Mouse (Mus musculus): ENCODE measurements around the gene Rsph3b. TPM values are rescaled to one million over a fixed set of nuclear protein-coding genes. Genes with fewer than 3 reads are reported as not detected.

Gene Rsph3b
- polyA plus RNA-seq, 1 experiment from 2014 or later, result 57.5 TPM

DNA sequence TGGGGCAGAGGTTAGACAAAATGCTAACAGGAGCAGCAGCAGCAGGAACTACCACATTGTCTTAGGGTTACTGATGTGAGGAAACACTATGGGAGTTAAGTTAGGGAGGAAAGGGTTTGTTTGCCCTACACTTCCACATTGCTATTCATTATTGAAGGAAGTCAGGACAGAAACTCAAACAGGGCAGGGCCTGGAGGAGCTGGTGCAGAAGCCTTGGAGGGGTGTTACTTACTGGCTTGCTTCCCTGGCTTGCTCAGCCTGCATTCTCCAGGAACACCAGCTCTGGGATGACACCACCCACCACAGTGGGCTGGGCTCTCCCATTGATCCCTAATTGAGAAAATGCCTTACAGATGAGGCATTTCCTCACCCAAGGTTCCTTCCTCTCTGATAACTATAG is 79.7 kb downstream of the Rsph3b start:
- CTCF ChIA-PET, result interaction anchor here (0.8 to 1.6 kb wide), 5 partner anchors 12 to 25 kb away, joined by 3 to 5 read pairs (median 4); no protein-coding TSS in a partner anchor
- H3K27me3 ChIP-seq, result no peaks in the 10 kb centered on the region
- POLR2A ChIA-PET, result interaction anchor here (1.0 kb wide), 1 partner anchor 21 kb away, joined by 3 read pairs; no protein-coding TSS in a partner anchor
- DNase-seq (ENCODE audit: low read depth, low spot score) (no peak), ATAC-seq (no peak)
- no peak for TF ChIP-seq CTCF (IDR thresholded peaks at IDR 0.05)
- in situ Hi-C loops (cut with MboI; ENCODE audit: low pct_unique_long_range_greater_than_20kb), result loop anchor here (25.0 kb wide), 1 partner anchor 1993 kb away; no protein-coding TSS in a partner anchor

DNA sequence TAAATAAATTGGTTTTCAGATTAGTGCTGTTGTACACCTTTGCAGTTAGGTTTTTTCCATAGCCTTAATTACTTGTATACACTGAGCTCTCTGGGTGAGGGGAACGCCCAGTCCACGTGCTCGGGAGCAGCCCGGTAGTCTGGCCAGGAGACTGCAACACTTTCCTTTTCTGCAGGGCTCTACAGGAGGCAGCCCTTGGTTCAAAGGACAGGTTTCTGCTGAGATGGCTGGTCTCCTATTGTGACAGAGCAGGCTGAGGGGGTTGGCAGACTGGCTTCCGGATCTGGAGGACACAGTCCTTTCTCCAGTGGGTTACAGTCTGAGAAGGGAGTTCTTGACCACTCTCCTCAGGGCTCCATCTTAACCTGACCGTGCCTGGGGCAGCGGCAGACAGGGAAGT is 80.7 kb downstream of the Rsph3b start:
- ChIA-PET CTCF (interaction anchor here (1.6 to 3.1 kb wide), 3 partner anchors 12 to 25 kb away, joined by 4 to 8 read pairs (median 5); no protein-coding TSS in a partner anchor), POLR2A (interaction anchor here (1.2 kb wide), 1 partner anchor 12 kb away, joined by 3 read pairs; no protein-coding TSS in a partner anchor)
- TF ChIP-seq CTCF (IDR thresholded peaks at IDR 0.05), result no peak
- H3K27me3 ChIP-seq, result no peaks in the 10 kb centered on the region
- ATAC-seq (no peak), DNase-seq (ENCODE audit: low read depth, low spot score) (no peak)
- in situ Hi-C loops (cut with MboI; ENCODE audit: low pct_unique_long_range_greater_than_20kb), result loop anchor here (25.0 kb wide), 1 partner anchor 1995 kb away; no protein-coding TSS in a partner anchor

DNA sequence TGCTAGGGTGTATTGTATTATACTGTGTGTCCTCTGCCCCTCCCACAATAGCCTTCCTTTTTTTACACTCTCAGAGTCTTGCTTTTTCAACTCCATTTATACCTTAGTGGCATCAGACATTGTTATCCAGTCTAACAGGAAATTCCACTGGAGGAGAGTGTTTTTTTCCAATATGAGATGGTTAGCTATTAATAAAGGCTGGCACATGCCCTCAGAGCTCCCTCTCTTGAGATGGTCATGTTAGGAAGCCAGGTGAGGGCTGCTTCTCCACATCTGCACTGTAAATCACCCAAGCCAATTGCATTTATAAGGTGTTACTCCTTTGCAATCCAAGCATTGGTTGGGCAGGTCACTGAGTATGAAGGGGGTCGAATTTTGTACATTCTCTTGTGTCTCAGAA is 81.9 kb downstream of the Rsph3b start:
- DNase-seq (ENCODE audit: low read depth, low spot score), result no peak
- POLR2A ChIA-PET, result interaction anchor here (1.1 kb wide), 1 partner anchor 15 kb away, joined by 3 read pairs; no protein-coding TSS in a partner anchor
- ATAC-seq, result no peak
- TF ChIP-seq CTCF (IDR thresholded peaks at IDR 0.05), result no peak
- H3K27me3 ChIP-seq, result no peaks in the 10 kb centered on the region
- CTCF ChIA-PET, result interaction anchor here (0.8 to 3.1 kb wide), 3 partner anchors 11 to 1074 kb away, joined by 3 to 8 read pairs (median 3); no protein-coding TSS in a partner anchor
- in situ Hi-C loops (cut with MboI; ENCODE audit: low pct_unique_long_range_greater_than_20kb), result loop anchor here (25.0 kb wide), 1 partner anchor 1996 kb away; no protein-coding TSS in a partner anchor

GRCm38 (mm10) chr17:6865580-6865979 is 82.9 kb downstream of the Rsph3b start:
- CTCF ChIA-PET, result interaction anchor here (0.7 to 3.5 kb wide), 3 partner anchors 9 to 13 kb away, joined by 4 to 23 read pairs (median 8); no protein-coding TSS in a partner anchor
- no peak for TF ChIP-seq CTCF (IDR thresholded peaks at IDR 0.05)
- no peak for ATAC-seq
- no peaks in the 10 kb centered on the region for H3K27me3 ChIP-seq
- POLR2A ChIA-PET, result interaction anchor here (1.0 to 1.1 kb wide), 2 partner anchors 14 to 36 kb away, joined by 3 read pairs; no protein-coding TSS in a partner anchor
- in situ Hi-C loops (cut with MboI; ENCODE audit: low pct_unique_long_range_greater_than_20kb), result loop anchor here (25.0 kb wide), 1 partner anchor 1997 kb away; no protein-coding TSS in a partner anchor
- DNase-seq (ENCODE audit: low read depth, low spot score), result no peak

GRCm38 (mm10) chr17:6864869-6865268 is 83.6 kb downstream of the Rsph3b start:
- POLR2A ChIA-PET, result interaction anchor here (1.0 kb wide), 1 partner anchor 36 kb away, joined by 3 read pairs; no protein-coding TSS in a partner anchor
- no peak for DNase-seq (ENCODE audit: low read depth, low spot score)
- no peak for TF ChIP-seq CTCF (IDR thresholded peaks at IDR 0.05)
- no peaks in the 10 kb centered on the region for H3K27me3 ChIP-seq
- CTCF ChIA-PET, result interaction anchor here (2.4 to 3.5 kb wide), 2 partner anchors 12 to 19 kb away, joined by 5 to 23 read pairs; no protein-coding TSS in a partner anchor
- in situ Hi-C loops (cut with MboI; ENCODE audit: low pct_unique_long_range_greater_than_20kb), result loop anchor here (25.0 kb wide), 1 partner anchor 1997 kb away; no protein-coding TSS in a partner anchor
- no peak for ATAC-seq

DNA sequence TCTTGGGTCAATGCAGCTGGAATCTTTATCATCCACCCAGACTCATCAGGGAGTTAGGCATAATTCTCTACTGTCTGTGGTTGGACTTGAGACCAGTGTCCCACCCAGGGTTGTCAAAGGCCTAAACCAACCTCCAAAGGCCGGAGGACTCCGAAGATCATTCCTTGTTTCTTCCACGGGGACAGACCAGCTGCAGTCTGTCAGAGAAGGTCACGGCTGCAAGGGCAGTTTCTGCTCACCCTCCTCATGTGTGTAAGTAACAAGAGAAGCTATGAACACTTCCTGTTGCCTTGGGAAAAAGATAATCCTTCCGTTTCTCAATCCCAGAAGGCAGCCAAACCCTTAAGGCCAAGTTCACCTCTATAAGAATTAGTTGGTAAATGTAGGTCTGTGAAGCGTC is 85.0 kb downstream of the Rsph3b start:
- no peak for ATAC-seq
- ChIA-PET POLR2A (interaction anchor here (0.6 kb wide), 1 partner anchor 1078 kb away, joined by 3 read pairs; no protein-coding TSS in a partner anchor), CTCF (interaction anchor here (0.9 to 3.5 kb wide), 6 partner anchors 8 to 29 kb away, joined by 3 to 23 read pairs (median 4); no protein-coding TSS in a partner anchor)
- no peak for TF ChIP-seq CTCF (IDR thresholded peaks at IDR 0.05)
- no peak for DNase-seq (ENCODE audit: low read depth, low spot score)
- no peaks in the 10 kb centered on the region for H3K27me3 ChIP-seq
- in situ Hi-C loops (cut with MboI; ENCODE audit: low pct_unique_long_range_greater_than_20kb), result loop anchor here (25.0 kb wide), 1 partner anchor 1999 kb away; no protein-coding TSS in a partner anchor

GRCm38 (mm10) chr17:6862040-6862780 is 86.3 kb downstream of the Rsph3b start:
- no peaks in the 10 kb centered on the region for H3K27me3 ChIP-seq
- no peak for DNase-seq (ENCODE audit: low read depth, low spot score)
- ChIA-PET CTCF (interaction anchor here (1.1 to 3.5 kb wide), 3 partner anchors 10 to 30 kb away, joined by 3 to 23 read pairs (median 3); no protein-coding TSS in a partner anchor), POLR2A (interaction anchor here (0.8 kb wide), 1 partner anchor 10 kb away, joined by 3 read pairs; no protein-coding TSS in a partner anchor)
- no peak for TF ChIP-seq CTCF (IDR thresholded peaks at IDR 0.05)
- no peak for ATAC-seq
- in situ Hi-C loops (cut with MboI; ENCODE audit: low pct_unique_long_range_greater_than_20kb), result loop anchor here (25.0 kb wide), 1 partner anchor 2000 kb away; no protein-coding TSS in a partner anchor

DNA sequence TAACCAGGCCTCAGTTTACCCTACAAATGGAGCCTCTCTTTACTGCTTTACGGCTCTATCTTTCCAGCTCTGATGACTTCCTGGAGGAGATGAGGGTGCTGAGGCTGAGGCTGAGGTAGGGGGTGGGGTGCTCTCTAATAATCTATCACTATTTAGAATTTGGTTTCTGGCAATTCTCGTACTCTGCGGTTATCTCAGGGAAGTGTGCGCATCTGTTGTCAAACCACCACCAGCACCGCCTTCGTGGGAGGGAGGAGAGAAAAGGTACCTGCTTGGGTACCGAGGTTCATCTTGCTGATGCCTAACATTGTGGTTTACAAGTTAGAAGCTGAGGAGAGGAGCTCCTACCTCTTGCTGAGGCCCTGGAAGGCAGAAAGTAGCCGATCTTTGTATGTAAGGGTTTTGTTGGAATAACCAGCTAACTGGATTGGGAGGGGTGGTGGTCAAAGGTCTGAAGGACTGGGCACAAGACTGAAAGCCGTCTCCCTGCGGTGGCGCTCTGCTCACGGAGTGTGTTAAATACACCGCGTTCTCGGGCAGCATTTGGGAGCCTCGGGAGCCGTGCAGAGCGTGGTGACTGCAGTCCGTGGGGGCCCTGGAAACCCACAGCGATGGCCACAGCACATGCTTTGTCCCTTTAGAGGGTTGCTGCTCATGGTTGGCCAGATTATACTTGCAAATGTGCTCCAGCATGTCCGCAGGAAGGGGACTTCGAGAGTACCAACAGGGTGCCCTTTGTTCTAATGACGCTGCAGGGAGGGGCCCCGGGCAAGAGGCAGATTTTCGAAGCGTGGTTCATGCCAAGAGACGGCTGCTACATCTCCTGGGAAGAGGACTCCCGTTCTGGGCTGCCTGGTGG is 87.1 kb downstream of the Rsph3b start:
- no peak for DNase-seq (ENCODE audit: low read depth, low spot score)
- TF ChIP-seq CTCF (IDR thresholded peaks at IDR 0.05), result no peak
- ChIA-PET POLR2A (no interaction called here), CTCF (interaction anchor here (1.0 to 2.0 kb wide), 4 partner anchors 12 to 1079 kb away, joined by 3 to 8 read pairs (median 6); no protein-coding TSS in a partner anchor)
- in situ Hi-C loops (cut with MboI; ENCODE audit: low pct_unique_long_range_greater_than_20kb), result loop anchor here (25.0 kb wide), 1 partner anchor 2001 kb away; no protein-coding TSS in a partner anchor
- ATAC-seq, result no peak
- no peaks in the 10 kb centered on the region for H3K27me3 ChIP-seq

GRCm38 (mm10) chr17:6860491-6860897 is 88.0 kb downstream of the Rsph3b start:
- ChIA-PET CTCF (interaction anchor here (0.8 to 2.0 kb wide), 10 partner anchors 9 to 1086 kb away, joined by 3 to 8 read pairs (median 3); no protein-coding TSS in a partner anchor), POLR2A (interaction anchor here (1.9 kb wide), 1 partner anchor 24 kb away, joined by 7 read pairs; no protein-coding TSS in a partner anchor)
- in situ Hi-C loops (cut with MboI; ENCODE audit: low pct_unique_long_range_greater_than_20kb), result loop anchor here (25.0 kb wide), 1 partner anchor 2002 kb away; no protein-coding TSS in a partner anchor
- no peak for TF ChIP-seq CTCF (IDR thresholded peaks at IDR 0.05)
- ATAC-seq (peak; percentile 33), DNase-seq (ENCODE audit: low read depth, low spot score) (no peak)
- no peaks in the 10 kb centered on the region for H3K27me3 ChIP-seq

Measured in Patski (cell line).